Mouse (Mus musculus) olfactory bulb, adult 2 months (tissue): Measurements from ENCODE around the gene Flywch2.

Source experiments
- CTCF ChIP-seq: fragments of 200-500 bp; IDR thresholded peaks from 2 replicates; pipeline ENCODE4 v1.5.1; 2012; ENCODE audit warnings: low read depth, mild to moderate bottlenecking, low read length, moderate library complexity; ENCODE audit not compliant: insufficient read depth
- POLR2A ChIP-seq: fragments of 200-500 bp; IDR thresholded peaks from 2 replicates; pipeline ENCODE4 v1.6.1; 2012; ENCODE audit warnings: mild to moderate bottlenecking, low read depth, low read length, moderate library complexity; ENCODE audit not compliant: insufficient read depth

- TF ChIP-seq CTCF (no peak), POLR2A (no peak)
These were observed 5.1 kb upstream of the Flywch2 start for GRCm38 (mm10) chr17:23791079-23791357.
